Mouse (Mus musculus): ENCODE data around the gene Triobp. TPM values are rescaled to one million over a fixed set of nuclear protein-coding genes. Genes with fewer than 3 reads are reported as not detected.
"Not testable (repeated sequence)": the region's sequence is repeated elsewhere in the genome, so short reads cannot be mapped to it uniquely, and the experiment has no call there.

Gene Triobp
- polyA plus RNA-seq, 1 experiment = 35.7 TPM

DNA sequence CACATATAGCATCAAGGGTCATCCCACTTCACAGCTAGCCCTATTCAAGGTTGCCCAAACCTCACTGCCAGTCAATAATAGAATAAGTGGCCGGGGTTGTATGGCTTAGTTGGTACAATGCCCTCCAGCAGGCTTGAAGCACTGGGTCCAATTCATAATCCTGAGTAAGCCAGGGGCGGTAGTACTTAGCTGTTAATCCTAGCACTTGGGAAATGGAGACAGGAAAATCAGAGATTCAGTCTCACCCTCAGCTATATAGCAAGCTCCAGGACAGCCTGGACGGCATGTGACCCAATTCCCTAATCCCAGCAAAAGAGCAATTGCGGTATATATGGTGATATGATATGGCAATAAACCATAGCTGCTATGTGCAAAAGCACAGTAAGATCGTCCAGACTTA, 59.5 kb downstream of the Triobp start:
- Histone ChIP-seq H3K36me3 (ENCODE audit: control insufficient read depth, insufficient read depth) (peaks cover 33% of the 10 kb centered on the region), H3K27me3 (ENCODE audit: control insufficient read depth, insufficient read depth, insufficient read length) (no peaks in the 10 kb centered on the region), H3K79me2 (ENCODE audit: control insufficient read depth, insufficient read depth) (no peaks in the 10 kb centered on the region), H3K4me3 (ENCODE audit: insufficient read depth, poor library complexity, severe bottlenecking) (no peak overlapping the region), H3K79me3 (ENCODE audit: low read depth) (no peaks in the 10 kb centered on the region), H3ac (ENCODE audit: control insufficient read depth, insufficient read length, low read depth) (no peak overlapping the region)
- TF ChIP-seq FOSL1 (IDR thresholded peaks at IDR 0.05; ENCODE audit: insufficient read depth, low read length, poor library complexity, severe bottlenecking) = no peak
- TF ChIP-seq MAX (IDR thresholded peaks at IDR 0.05) = no peak
- TF ChIP-seq MYOG (IDR thresholded peaks at IDR 0.05; ENCODE audit: control insufficient read depth, extremely low read depth, insufficient read length) = no peak
- no peak for TF ChIP-seq USF1 (IDR thresholded peaks at IDR 0.05; ENCODE audit: low read depth)
- no peak for TF ChIP-seq MYOD1 (IDR thresholded peaks at IDR 0.05; ENCODE audit: control insufficient read depth, insufficient read length, low read depth)
- no peak for TF ChIP-seq CEBPB (IDR thresholded peaks at IDR 0.05; ENCODE audit: low read depth)
- no peak for TF ChIP-seq CTCF (IDR thresholded peaks at IDR 0.05; ENCODE audit: control insufficient read depth, insufficient read depth, insufficient read length)

DNA sequence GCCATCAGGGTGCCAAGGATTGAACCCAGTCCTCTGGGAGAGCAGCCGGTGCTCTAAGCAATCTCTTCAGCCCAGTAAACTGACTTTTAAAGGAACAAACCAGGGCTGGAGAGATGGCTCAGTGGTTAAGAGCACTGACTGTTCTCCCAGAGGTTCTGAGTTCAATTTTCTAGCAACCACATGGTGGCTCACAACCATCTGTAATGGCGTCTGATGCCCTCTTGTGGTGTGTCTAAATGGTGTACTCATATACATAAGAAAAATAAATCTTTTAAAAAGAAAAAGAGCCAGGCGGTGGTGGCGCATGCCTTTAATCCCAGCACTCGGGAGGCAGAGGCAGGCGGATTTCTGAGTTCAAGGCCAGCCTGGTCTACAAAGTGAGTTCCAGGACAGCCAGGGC, 60.3 kb downstream of the Triobp start:
- not testable (repeated sequence) for H3ac ChIP-seq (ENCODE audit: control insufficient read depth, insufficient read length, low read depth); H3K79me2 ChIP-seq (ENCODE audit: control insufficient read depth, insufficient read depth); H3K79me3 ChIP-seq (ENCODE audit: low read depth); H3K27me3 ChIP-seq (ENCODE audit: control insufficient read depth, insufficient read depth, insufficient read length); H3K4me3 ChIP-seq (ENCODE audit: insufficient read depth, poor library complexity, severe bottlenecking)
- peaks cover 32% of the 10 kb centered on the region for H3K36me3 ChIP-seq (ENCODE audit: control insufficient read depth, insufficient read depth)

DNA sequence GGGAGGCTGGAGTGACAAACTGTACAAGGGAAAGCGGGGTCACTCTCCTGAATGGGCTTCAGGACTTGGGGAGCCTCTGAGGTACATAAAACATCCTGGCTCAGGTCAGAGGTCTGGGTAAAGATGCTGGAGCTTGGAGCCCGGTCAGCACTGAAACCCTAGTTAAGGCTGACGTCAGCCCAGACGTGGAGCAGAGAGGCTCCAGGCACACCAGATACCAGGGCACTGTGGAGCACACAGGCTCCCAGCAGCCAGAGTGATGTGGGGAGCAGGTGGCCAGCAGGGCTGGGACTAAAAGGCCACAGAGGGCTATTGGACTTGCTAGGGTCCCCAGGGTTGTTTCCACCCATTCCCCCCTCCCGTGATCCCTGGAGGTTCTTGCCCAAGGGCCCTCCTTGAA, 62.2 kb downstream of the Triobp start:
- Histone ChIP-seq H3K27me3 (ENCODE audit: control insufficient read depth, insufficient read depth, insufficient read length) (no peaks in the 10 kb centered on the region), H3K79me3 (ENCODE audit: low read depth) (no peaks in the 10 kb centered on the region), H3K36me3 (ENCODE audit: control insufficient read depth, insufficient read depth) (peaks cover 14% of the 10 kb centered on the region), H3ac (ENCODE audit: control insufficient read depth, insufficient read length, low read depth) (no peak overlapping the region), H3K79me2 (ENCODE audit: control insufficient read depth, insufficient read depth) (no peaks in the 10 kb centered on the region), H3K4me3 (ENCODE audit: insufficient read depth, poor library complexity, severe bottlenecking) (no peak overlapping the region)
- no peak for TF ChIP-seq FOSL1 (IDR thresholded peaks at IDR 0.05; ENCODE audit: insufficient read depth, low read length, poor library complexity, severe bottlenecking)
- TF ChIP-seq USF1 (IDR thresholded peaks at IDR 0.05; ENCODE audit: low read depth) = no peak
- no peak for TF ChIP-seq MYOG (IDR thresholded peaks at IDR 0.05; ENCODE audit: control insufficient read depth, extremely low read depth, insufficient read length)
- TF ChIP-seq CEBPB (IDR thresholded peaks at IDR 0.05; ENCODE audit: low read depth) = no peak
- no peak for TF ChIP-seq MAX (IDR thresholded peaks at IDR 0.05)
- no peak for TF ChIP-seq MYOD1 (IDR thresholded peaks at IDR 0.05; ENCODE audit: control insufficient read depth, insufficient read length, low read depth)
- TF ChIP-seq CTCF (IDR thresholded peaks at IDR 0.05; ENCODE audit: control insufficient read depth, insufficient read depth, insufficient read length) = no peak

DNA sequence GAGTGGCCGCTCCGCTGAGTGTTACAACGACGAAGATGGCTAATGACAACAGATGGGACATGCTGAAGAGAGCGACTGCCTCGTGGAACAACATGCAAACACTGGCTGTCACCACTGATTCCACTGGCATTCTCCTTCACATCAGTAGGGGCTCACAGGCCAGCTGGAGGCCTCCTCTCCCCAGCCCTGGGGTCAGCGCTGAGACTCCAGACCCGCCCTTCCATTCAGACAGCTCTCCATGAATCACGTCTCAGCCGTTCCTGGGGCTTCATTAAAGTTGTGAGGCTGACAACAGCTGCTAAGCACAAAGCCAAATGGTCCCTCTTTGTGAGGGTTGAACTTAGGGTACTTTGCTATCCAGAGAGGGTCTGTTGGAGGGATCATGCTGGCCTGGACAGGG, 64.0 kb downstream of the Triobp start:
- Histone ChIP-seq H3K27me3 (ENCODE audit: control insufficient read depth, insufficient read depth, insufficient read length) (no peaks in the 10 kb centered on the region), H3K4me3 (ENCODE audit: insufficient read depth, poor library complexity, severe bottlenecking) (no peak overlapping the region), H3K79me2 (ENCODE audit: control insufficient read depth, insufficient read depth) (no peaks in the 10 kb centered on the region), H3ac (ENCODE audit: control insufficient read depth, insufficient read length, low read depth) (no peak overlapping the region), H3K79me3 (ENCODE audit: low read depth) (no peaks in the 10 kb centered on the region), H3K36me3 (ENCODE audit: control insufficient read depth, insufficient read depth) (peaks cover 5% of the 10 kb centered on the region)
- TF ChIP-seq MYOD1 (IDR thresholded peaks at IDR 0.05; ENCODE audit: control insufficient read depth, insufficient read length, low read depth) = no peak
- no peak for TF ChIP-seq CTCF (IDR thresholded peaks at IDR 0.05; ENCODE audit: control insufficient read depth, insufficient read depth, insufficient read length)
- TF ChIP-seq MAX (IDR thresholded peaks at IDR 0.05) = no peak
- TF ChIP-seq USF1 (IDR thresholded peaks at IDR 0.05; ENCODE audit: low read depth) = no peak
- no peak for TF ChIP-seq MYOG (IDR thresholded peaks at IDR 0.05; ENCODE audit: control insufficient read depth, extremely low read depth, insufficient read length)

DNA sequence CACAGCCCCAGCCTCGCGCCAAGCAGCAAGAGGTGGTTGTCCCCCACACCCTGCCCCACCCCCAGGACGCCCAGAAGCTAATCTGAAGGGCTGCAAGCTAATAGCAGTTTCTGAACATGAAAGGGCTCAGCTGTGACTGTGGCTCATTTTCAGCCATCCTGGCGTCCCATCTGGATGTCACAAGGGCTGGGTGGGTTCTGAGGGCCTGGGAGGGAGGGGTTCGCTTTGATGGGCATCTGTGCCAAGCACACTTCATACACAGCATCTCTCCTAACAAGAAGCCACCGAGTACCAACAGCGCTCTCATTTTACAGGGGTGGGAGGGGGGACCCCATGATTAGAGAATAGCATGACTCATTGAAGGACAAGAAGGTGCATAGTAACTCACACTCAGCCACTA, 65.9 kb downstream of the Triobp start:
- H3K4me3 ChIP-seq (ENCODE audit: insufficient read depth, poor library complexity, severe bottlenecking) = no peak overlapping the region
- no peaks in the 10 kb centered on the region for H3K36me3 ChIP-seq (ENCODE audit: control insufficient read depth, insufficient read depth)
- H3K79me2 ChIP-seq (ENCODE audit: control insufficient read depth, insufficient read depth) = no peaks in the 10 kb centered on the region
- H3ac ChIP-seq (ENCODE audit: control insufficient read depth, insufficient read length, low read depth) = no peak overlapping the region
- H3K79me3 ChIP-seq (ENCODE audit: low read depth) = no peaks in the 10 kb centered on the region
- H3K27me3 ChIP-seq (ENCODE audit: control insufficient read depth, insufficient read depth, insufficient read length) = no peaks in the 10 kb centered on the region
- TF ChIP-seq MYOG (IDR thresholded peaks at IDR 0.05; ENCODE audit: control insufficient read depth, extremely low read depth, insufficient read length) (no peak), CTCF (IDR thresholded peaks at IDR 0.05; ENCODE audit: control insufficient read depth, insufficient read depth, insufficient read length) (no peak), MAX (IDR thresholded peaks at IDR 0.05) (no peak), CEBPB (IDR thresholded peaks at IDR 0.05; ENCODE audit: low read depth) (no peak), USF1 (IDR thresholded peaks at IDR 0.05; ENCODE audit: low read depth) (no peak), MYOD1 (IDR thresholded peaks at IDR 0.05; ENCODE audit: control insufficient read depth, insufficient read length, low read depth) (no peak), FOSL1 (IDR thresholded peaks at IDR 0.05; ENCODE audit: insufficient read depth, low read length, poor library complexity, severe bottlenecking) (no peak)

DNA sequence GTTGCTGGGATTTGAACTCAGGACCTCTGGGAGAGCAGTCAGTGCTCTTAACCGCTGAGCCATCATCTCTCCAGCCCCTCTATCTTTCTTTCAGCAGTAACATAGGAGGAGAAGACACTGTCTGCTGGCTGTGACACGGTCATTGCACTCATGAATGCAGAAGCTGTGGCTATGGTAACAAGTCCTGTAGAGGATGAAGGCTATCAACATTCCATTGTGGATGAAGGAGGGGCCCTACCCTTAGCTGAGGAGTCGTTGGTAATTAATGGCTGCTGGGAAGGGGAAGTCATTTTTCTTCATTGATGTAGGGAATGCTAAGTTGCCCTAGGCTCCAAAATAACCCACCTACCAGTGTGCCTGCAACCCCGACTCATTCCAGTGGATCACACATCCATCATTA, 70.7 kb downstream of the Triobp start:
- Histone ChIP-seq H3K79me3 (ENCODE audit: low read depth) (no peaks in the 10 kb centered on the region), H3ac (ENCODE audit: control insufficient read depth, insufficient read length, low read depth) (no peak overlapping the region), H3K4me3 (ENCODE audit: insufficient read depth, poor library complexity, severe bottlenecking) (no peak overlapping the region), H3K79me2 (ENCODE audit: control insufficient read depth, insufficient read depth) (no peaks in the 10 kb centered on the region), H3K36me3 (ENCODE audit: control insufficient read depth, insufficient read depth) (no peaks in the 10 kb centered on the region), H3K27me3 (ENCODE audit: control insufficient read depth, insufficient read depth, insufficient read length) (peaks cover 10% of the 10 kb centered on the region)
- no peak for TF ChIP-seq CTCF (IDR thresholded peaks at IDR 0.05; ENCODE audit: control insufficient read depth, insufficient read depth, insufficient read length)
- no peak for TF ChIP-seq MAX (IDR thresholded peaks at IDR 0.05)
- TF ChIP-seq CEBPB (IDR thresholded peaks at IDR 0.05; ENCODE audit: low read depth) = no peak
- no peak for TF ChIP-seq MYOD1 (IDR thresholded peaks at IDR 0.05; ENCODE audit: control insufficient read depth, insufficient read length, low read depth)
- TF ChIP-seq USF1 (IDR thresholded peaks at IDR 0.05; ENCODE audit: low read depth) = no peak
- no peak for TF ChIP-seq FOSL1 (IDR thresholded peaks at IDR 0.05; ENCODE audit: insufficient read depth, low read length, poor library complexity, severe bottlenecking)

All from C2C12 (cell line).